Mouse (Mus musculus) adrenal gland (tissue): Measurements from ENCODE around the gene Axin1.
"Not testable (repeated sequence)": the region's sequence is repeated elsewhere in the genome, so short reads cannot be mapped to it uniquely, and the experiment has no call there.

Experiments
- intact Hi-C: fragments of 180-260 bp; cut with DNase I; formaldehyde crosslinking; loops from one replicate; pipeline ENCODE4 v1.15.1; 2025

The Axin1 gene

GRCm38 (mm10) chr17:26119766-26120710 is 18.4 kb upstream of the Axin1 start:
- intact Hi-C loops = loop anchor here (5.0 kb wide), 2 partner anchors 72 to 122 kb away; partner anchors contain the start of gene Fam234a

DNA sequence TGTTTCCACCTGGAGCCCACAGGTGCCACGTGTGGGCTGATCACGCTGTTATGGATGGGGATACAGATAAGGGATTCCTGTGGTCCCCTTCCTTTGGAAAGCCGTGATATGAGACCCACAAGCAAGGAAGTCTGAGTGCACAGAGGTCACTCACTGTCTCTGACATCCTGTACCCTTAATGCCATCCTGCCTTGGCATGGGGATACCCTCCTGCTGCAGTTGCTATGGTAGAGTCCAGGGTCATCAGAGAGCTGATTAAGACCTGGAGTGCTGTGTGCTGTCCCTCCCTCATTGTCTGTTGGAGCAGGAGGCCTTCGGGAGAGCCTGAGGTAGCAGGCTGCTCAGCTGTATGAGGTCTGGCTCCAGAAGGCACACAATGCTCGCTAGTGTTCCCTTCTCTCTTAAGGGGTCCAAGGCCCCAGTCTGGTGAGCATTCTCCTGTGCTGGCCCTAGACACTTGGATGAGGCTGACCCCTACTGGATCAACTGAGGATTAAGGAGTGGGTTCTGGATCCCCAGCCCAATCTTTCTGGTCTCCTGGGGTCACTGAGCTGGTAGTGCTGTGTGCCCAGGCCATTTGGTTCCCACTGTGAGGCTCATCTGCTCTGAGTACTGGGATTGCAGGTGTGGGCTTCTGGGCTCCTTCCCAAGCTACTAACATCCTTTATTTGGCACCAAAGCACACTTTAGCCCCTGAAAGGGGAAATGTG is 15.9 kb upstream of the Axin1 start:
- intact Hi-C loops = loop anchor here (5.0 kb wide), 1 partner anchor 120 kb away; the partner anchor contains the start of gene Fam234a

GRCm38 (mm10) chr17:26123267-26123684 is 15.2 kb upstream of the Axin1 start, which contains the start of gene Mrpl28:
Gene Mrpl28, plus strand, starts transcription at chr17:26123500.
- intact Hi-C loops = loop anchor here (5.0 kb wide), 1 partner anchor 119 kb away; the partner anchor contains the start of gene Fam234a

DNA sequence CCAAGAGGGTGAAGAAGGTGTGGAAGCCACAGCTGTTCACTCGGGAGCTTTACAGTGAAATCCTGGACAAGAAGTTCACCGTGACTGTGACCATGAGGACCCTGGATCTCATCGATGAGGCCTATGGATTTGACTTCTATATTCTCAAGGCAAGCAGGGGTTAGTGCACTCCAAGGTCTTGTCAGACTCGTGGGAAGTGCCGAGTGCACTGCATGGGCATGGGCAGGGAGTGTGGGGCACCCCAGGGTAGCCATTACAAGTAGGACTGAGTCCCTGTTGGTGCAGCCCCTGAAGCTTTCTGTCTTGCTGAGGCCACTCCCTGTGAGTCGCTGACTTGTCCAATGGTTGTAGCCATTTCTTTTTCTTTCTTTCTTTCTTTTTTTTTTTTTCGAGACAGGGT is 13.9 kb upstream of the Axin1 start:
- intact Hi-C loops = loop anchor here (5.0 kb wide), 1 partner anchor 118 kb away; the partner anchor contains the start of gene Fam234a

GRCm38 (mm10) chr17:26125226-26125625 is 13.3 kb upstream of the Axin1 start:
- intact Hi-C loops = no loop called here

DNA sequence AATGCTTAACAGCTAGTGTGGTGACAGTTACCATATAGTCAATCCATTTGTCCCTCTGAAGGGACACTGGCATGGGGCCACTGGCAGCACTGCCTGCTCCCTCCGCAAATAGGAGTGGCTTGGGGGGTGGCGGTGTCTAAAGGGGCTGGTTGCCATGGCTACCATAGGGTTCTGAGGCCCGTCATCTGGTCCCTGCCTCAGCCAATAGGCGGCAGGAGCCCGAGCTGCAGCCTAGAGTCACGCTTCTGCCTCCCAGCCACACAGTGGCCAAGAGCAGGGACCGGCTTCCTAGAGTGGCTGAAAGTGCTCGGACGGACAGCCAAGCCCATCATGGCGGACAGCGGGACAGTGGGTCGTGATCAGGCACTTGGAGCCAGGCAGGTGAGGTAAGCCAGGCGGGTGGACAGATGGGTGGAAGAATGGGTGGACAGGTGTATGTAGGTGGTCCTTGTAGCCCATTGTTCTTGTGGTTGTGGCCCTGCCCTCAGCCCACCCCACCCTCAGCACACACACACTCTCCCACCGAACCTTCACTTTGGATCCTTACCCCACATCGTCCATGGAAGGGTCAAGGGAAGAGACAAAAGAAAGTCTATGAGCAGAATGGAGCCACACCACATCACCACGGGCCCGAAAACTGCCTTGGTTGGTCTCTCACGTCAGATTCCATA is 7.3 kb upstream of the Axin1 start:
- intact Hi-C loops = no loop called here

- intact Hi-C loops = no loop called here
Observed at GRCm38 (mm10) chr17:26131856-26132853, 6.3 kb upstream of the Axin1 start.

DNA sequence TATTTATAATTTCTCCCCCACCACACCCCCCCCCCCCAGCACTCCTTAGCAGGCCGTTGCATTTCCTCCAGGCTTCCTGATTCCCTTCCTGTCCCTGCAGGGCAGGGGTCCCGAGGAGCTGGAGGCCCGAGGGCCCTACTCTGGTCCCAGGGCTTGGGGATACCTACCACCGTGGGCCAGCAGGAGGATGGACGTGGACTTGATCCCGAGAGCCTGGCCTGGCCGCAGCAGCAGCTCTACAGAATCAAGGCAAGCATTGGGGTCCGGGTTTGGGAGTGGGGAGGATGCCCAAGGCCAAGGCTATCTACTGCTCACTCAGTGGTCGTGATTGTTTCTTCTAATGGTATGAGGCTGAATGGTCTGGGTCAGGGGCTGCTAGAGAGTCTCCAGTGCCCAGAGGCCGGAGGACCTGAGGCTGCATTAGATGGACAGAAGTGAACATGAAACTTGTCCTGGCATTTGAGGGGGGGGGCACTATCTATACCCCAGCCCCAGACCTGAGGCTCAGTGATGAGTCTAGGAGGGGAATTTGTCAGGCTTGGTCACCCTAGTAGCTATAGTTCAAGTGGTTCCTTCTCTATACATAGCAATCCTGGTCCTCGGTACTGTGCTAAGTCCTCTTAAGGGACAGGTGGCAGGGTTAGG is 1.3 kb upstream of the Axin1 start:
- intact Hi-C loops = no loop called here

- intact Hi-C loops = no loop called here
Observed at GRCm38 (mm10) chr17:26137751-26138130, 747 bp upstream of the Axin1 start.

DNA sequence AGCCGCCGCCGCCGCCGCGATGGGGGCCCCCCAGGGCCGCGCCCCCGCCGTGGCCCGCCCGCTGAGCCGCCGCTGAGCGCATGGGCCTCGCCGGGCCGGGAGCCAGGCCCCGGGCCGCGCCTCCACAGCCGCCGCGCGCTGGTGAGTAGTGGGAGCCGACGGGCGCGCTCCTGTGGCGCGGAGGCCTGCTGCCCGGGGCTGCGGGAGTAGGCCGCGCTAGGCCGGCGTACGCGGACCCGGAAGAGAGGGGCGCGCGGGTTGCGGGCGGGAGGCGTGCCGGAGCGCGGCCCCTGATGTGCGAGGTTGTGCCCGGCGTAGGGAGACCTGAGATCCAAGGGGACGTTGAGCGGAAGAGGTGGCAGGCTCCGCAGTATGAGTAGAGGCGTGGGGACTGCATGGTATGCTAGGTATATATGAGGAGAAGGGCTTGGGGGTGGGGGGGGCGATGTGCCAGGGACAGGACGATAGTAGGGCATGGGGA is 453 bp downstream of the Axin1 start:
- intact Hi-C loops = no loop called here

DNA sequence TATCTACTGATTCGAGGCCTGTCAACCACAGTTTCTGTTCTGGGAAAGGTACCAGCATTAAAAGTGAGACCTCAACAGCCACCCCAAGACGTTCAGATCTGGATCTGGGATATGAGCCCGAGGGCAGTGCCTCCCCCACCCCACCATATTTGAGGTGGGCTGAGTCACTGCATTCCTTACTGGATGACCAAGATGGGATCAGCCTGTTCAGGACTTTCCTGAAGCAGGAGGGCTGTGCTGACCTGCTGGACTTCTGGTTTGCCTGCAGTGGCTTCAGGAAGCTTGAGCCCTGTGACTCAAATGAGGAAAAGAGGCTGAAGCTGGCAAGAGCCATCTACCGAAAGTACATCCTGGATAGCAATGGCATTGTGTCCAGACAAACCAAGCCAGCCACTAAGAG is 4.3 kb downstream of the Axin1 start:
- intact Hi-C loops = no loop called here

DNA sequence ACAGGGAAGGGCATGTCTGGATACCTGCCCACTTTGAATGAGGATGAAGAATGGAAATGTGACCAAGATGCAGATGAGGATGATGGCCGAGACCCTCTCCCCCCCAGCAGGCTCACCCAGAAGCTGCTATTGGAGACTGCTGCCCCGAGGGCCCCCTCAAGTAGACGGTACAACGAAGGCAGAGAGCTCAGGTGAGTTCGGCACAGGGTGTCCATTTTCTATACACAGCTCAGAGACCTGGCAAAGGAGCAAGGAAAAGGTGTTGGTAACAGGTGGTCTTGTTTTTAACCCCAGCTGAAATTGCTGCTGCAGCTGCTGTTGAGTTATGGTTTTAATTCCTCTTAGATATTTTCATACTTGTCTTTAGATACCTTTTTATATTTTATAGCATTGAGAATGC is 4.9 kb downstream of the Axin1 start:
- intact Hi-C loops = no loop called here

- intact Hi-C loops = no loop called here
Observed at GRCm38 (mm10) chr17:26149056-26149455, 10.6 kb downstream of the Axin1 start.

DNA sequence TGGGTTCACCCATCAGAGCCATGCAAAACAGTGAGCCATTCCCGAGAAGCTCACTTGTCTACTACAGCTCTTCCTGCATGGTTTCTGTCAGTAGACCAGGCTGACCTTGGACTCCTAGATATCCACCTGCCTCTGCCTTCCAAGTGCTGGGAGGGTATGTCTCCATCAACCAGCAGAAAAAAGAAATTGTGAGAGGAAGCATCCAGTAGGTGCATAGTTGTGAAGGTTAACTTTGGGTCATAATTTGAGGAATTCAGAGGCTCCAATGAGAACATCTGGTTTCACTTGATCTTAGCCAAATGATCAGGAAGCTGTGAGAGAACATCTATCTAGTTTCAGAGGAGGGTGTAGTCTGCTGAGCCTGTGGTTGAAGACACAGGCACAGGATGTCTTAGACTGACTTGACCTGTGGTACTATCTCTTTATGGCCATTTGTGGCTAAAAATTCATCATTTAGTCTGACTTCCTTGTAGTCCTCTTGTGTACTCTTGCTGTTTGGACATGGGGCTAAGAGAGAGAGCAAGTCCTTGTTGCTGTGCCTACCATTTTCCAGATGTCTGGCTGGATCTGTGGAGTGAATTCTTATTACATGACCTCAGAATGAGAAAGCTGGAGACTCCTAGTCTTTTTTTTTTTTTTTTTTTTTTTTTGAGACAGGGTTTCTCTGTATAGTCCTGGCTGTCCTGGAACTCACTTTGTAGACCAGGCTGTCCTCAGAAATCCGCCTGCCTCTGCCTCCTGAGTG is 13.6 kb downstream of the Axin1 start:
- intact Hi-C loops = no loop called here

DNA sequence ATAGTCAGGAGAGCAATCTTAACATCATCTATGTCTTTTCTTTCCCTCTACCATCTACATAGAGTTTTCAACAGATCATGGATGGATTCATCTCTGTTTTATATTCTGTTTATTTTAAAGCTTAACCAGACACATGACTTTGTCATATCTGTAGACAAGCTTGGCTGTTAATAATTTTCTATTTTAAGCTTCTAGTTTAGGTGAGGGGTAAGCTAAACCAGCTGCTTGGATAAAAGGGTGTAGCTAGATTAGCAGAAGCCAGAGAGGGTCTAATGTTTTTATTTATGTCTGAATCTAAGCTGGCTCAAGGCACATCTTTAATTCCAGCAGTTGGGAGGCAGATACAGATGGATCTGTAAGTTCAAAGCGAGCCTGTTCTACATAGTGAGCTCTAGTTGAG is 24.2 kb downstream of the Axin1 start:
- intact Hi-C loops = no loop called here

- intact Hi-C loops = no loop called here
Observed at GRCm38 (mm10) chr17:26168039-26168438, 29.6 kb downstream of the Axin1 start.

GRCm38 (mm10) chr17:26175248-26175647 is 36.8 kb downstream of the Axin1 start:
- intact Hi-C loops = not testable (repeated sequence)

GRCm38 (mm10) chr17:26178611-26179010 is 40.1 kb downstream of the Axin1 start:
- intact Hi-C loops = no loop called here

DNA sequence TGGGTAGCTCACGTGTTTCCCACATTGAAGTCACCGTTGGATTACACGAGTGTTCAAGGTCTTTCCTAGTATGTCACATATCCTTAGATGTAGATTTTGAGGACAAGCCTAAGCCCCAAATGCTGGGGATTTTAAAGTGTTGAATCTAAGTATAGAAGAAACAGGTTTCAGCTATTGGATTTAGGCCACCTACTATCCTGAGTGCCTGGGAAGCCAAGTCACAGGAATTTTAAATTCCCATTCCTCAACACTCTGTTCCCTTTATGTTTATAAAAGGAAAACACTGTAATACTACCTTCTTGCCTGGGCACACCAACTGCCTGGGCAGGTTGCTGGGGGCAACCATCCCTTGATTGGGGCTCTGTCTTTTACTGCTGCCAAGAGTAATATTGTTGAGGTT is 42.7 kb downstream of the Axin1 start:
- intact Hi-C loops = no loop called here
